Comparison of ENCODE assay signal across 13 mouse cellular contexts in genomic region chr11:57958233-57958632, GRCm38 (mm10). TPM values are rescaled to one million over a fixed set of nuclear protein-coding genes. Genes with fewer than 3 reads are reported as not detected.
DNase-seq lines count a peak whose midpoint lies in the region; ATAC-seq and TF ChIP-seq lines count a peak whose summit lies in the region.
"Had no signal": no experiment of that assay in that cellular context is flagged by ENCODE, and none has a peak within 500 bp of the region (broad histone marks: within the 10 kb centered on the region; RNA-seq: fewer than 3 reads in every experiment).

No protein-coding gene starts in this region.

- peaks cover 12% of the 10 kb centered on the region for H3K4me1 ChIP-seq in heart, embryonic 11.5 days (ENCODE audit: control insufficient read depth, insufficient read depth, low read length)
- H3K4me1 ChIP-seq in liver, embryonic 13.5 days (replicated peaks): peaks cover 95% of the 10 kb centered on the region
- peaks cover 1% of the 10 kb centered on the region; the same call in 1 of the 2 replicates for H3K4me1 ChIP-seq in kidney, adult 2 months (ENCODE audit: control insufficient read depth, insufficient read depth, low read length)

- no peak for ATAC-seq in heart, embryonic 11.5 days (replicated peaks; ENCODE audit: insufficient number of reproducible peaks, low FRiP score, low TSS enrichment)
- no peak for ATAC-seq in liver, embryonic 13.5 days (ENCODE audit: low read depth)
- peak; percentile 62 for ATAC-seq in megakaryocyte, adult 5-6 weeks (ENCODE audit: poor library complexity, severe bottlenecking)
- ATAC-seq in cerebellum, adult (ENCODE audit: insufficient number of reproducible peaks, low FRiP score, low TSS enrichment): no peak
- ATAC-seq: forebrain, embryonic 16.5 days had no signal

- WGBS in heart, embryonic 11.5 days (ENCODE audit: insufficient replicate concordance): 63% methylated on average over 7 of the region's 7 CpGs
- 48% methylated on average over 7 of the region's 7 CpGs for WGBS in liver, embryonic 13.5 days (ENCODE audit: insufficient replicate concordance)
- 82% methylated on average over 7 of the region's 7 CpGs for WGBS in kidney, adult 2 months

- DNase-seq in heart, postnatal 14 days: no peak
- DNase-seq in liver, embryonic 13.5 days: no peak
- peak; percentile 58 for DNase-seq in thymus, postnatal 4 days
- DNase-seq in kidney, adult 2 months: no peak
- DNase-seq in heart, adult 18-20 months: no peak
- DNase-seq: B cell, adult 2 months; heart, adult 2 months had no signal

- no peak overlapping the region for H3K9ac ChIP-seq in heart, embryonic 11.5 days (ENCODE audit: low read depth, low read length)
- H3K9ac ChIP-seq in liver, embryonic 13.5 days: peak overlapping the region; percentile 39
- H3K9ac ChIP-seq: neural tube, embryonic 12.5 days had no signal

- no peaks in the 10 kb centered on the region for H3K27me3 ChIP-seq in heart, embryonic 11.5 days (ENCODE audit: control insufficient read depth, insufficient read depth, low read length)
- H3K27me3 ChIP-seq in liver, embryonic 13.5 days: no peaks in the 10 kb centered on the region
- no peaks in the 10 kb centered on the region for H3K27me3 ChIP-seq in kidney, adult 2 months (replicated peaks; ENCODE audit: control insufficient read depth, insufficient read depth, low read length)
- H3K27me3 ChIP-seq: neural tube, embryonic 12.5 days had no signal

- H3K27ac ChIP-seq in heart, embryonic 11.5 days (ENCODE audit: low read depth, low read length): peak overlapping the region; percentile 60; the same call in 1 of the 2 replicates
- peak overlapping the region; percentile 97 for H3K27ac ChIP-seq in liver, embryonic 13.5 days
- no peak overlapping the region for H3K27ac ChIP-seq in kidney, adult 2 months (ENCODE audit: insufficient read depth, low read depth, low read length)
- H3K27ac ChIP-seq: embryonic facial prominence, embryonic 10.5 days; heart, adult 2 months; neural tube, embryonic 12.5 days had no signal

- intact Hi-C loops in heart, postnatal 14 days (cut with DNase I): loop anchor here (10.0 kb wide), 1 partner anchor 267 kb away; no protein-coding TSS in a partner anchor

- no peaks in the 10 kb centered on the region for H3K36me3 ChIP-seq in heart, embryonic 11.5 days (ENCODE audit: control insufficient read depth, insufficient read depth, low read length)
- no peaks in the 10 kb centered on the region for H3K36me3 ChIP-seq in liver, embryonic 13.5 days
- H3K36me3 ChIP-seq in kidney, adult 2 months (ENCODE audit: control insufficient read depth, insufficient read depth, low read length): no peaks in the 10 kb centered on the region
- H3K36me3 ChIP-seq: embryonic facial prominence, embryonic 10.5 days; neural tube, embryonic 12.5 days had no signal

- no peak for TF ChIP-seq CTCF in kidney, adult 2 months (conservative IDR thresholded peaks at IDR 0.05; ENCODE audit: insufficient read depth, insufficient read length, low read depth, low read length)

- no peaks in the 10 kb centered on the region for H3K9me3 ChIP-seq in heart, embryonic 11.5 days (replicated peaks; ENCODE audit: control insufficient read depth, low read length)
- no peaks in the 10 kb centered on the region for H3K9me3 ChIP-seq in liver, embryonic 13.5 days (replicated peaks)
- H3K9me3 ChIP-seq: embryonic facial prominence, embryonic 10.5 days; neural tube, embryonic 12.5 days had no signal

- H3K4me2 ChIP-seq in heart, embryonic 11.5 days: no peak overlapping the region
- peak overlapping the region; percentile 52 for H3K4me2 ChIP-seq in liver, embryonic 13.5 days
- H3K4me2 ChIP-seq: neural tube, embryonic 12.5 days had no signal

- no peak for TF ChIP-seq POLR2A in kidney, adult 2 months (IDR thresholded peaks at IDR 0.05; ENCODE audit: low read depth, low read length)

- H3K4me3 ChIP-seq in heart, embryonic 11.5 days (ENCODE audit: low read depth, low read length): no peak overlapping the region
- H3K4me3 ChIP-seq in liver, embryonic 13.5 days (replicated peaks): no peak overlapping the region
- no peak overlapping the region for H3K4me3 ChIP-seq in kidney, adult 2 months (ENCODE audit: insufficient read depth, low read depth, low read length)
- H3K4me3 ChIP-seq: embryonic facial prominence, embryonic 10.5 days; heart, adult 2 months; neural tube, embryonic 12.5 days had no signal

RNA-seq across cellular contexts. Expression of gene Larp1, which starts 50.6 kb away (rescaled TPM):
- 16.9 and 19.5 TPM in 2 replicates for polyA plus RNA-seq in heart, embryonic 11.5 days (2014; fragmentation: Nextera tagmentation; extraction: Ambion mirVana)
- total RNA-seq in heart, postnatal 14 days (2021): 10 to 100 TPM; 49.8 to 52.8 TPM
- 19.9 and 21.6 TPM in 2 replicates for polyA plus RNA-seq in liver, embryonic 13.5 days (2015; fragmentation: Nextera tagmentation; extraction: Ambion mirVana)
- 62.3 and 65.1 TPM in 2 replicates for total RNA-seq in megakaryocyte, adult 5-6 weeks (2015)
- 29.8 and 38.1 TPM in 2 replicates for total RNA-seq in megakaryocyte, adult 5-6 weeks (2017)
- polyA plus RNA-seq in kidney, adult 2 months (2012; rRNA removed): 35.3 and 36.8 TPM in 2 replicates
- 10 to 100 TPM; 57.8 to 59.9 TPM for total RNA-seq in heart, adult 18-20 months (2021)
